8 mouse cellular contexts compared by ENCODE assay signal in genomic region chr3:157947383-157948280, GRCm38 (mm10). TPM values are rescaled to one million over a fixed set of nuclear protein-coding genes. Genes with fewer than 3 reads are reported as not detected.
DNase-seq lines count a peak whose midpoint lies in the region; ATAC-seq and TF ChIP-seq lines count a peak whose summit lies in the region.

No protein-coding gene starts in this region.

- peak overlapping the region; percentile 96 for H3K9ac ChIP-seq in forebrain, embryonic 12.5 days
- H3K9ac ChIP-seq in liver, adult 2 months (ENCODE audit: low read depth, low read length) = peak overlapping the region; percentile 99
- H3K9ac ChIP-seq in midbrain, embryonic 13.5 days (replicated peaks) = peak overlapping the region; percentile 98

- peaks cover 4% of the 10 kb centered on the region; the same call in 1 of the 2 replicates for H3K27me3 ChIP-seq in forebrain, embryonic 12.5 days
- H3K27me3 ChIP-seq in liver, adult 2 months (ENCODE audit: control insufficient read depth, insufficient read depth, low read length) = no peaks in the 10 kb centered on the region
- H3K27me3 ChIP-seq in midbrain, embryonic 13.5 days = no peaks in the 10 kb centered on the region
- H3K27me3 ChIP-seq in testis, adult 2 months (ENCODE audit: control insufficient read depth, insufficient read depth, low read length) = no peaks in the 10 kb centered on the region

- no peaks in the 10 kb centered on the region for H3K36me3 ChIP-seq in forebrain, embryonic 12.5 days (replicated peaks)
- no peaks in the 10 kb centered on the region for H3K36me3 ChIP-seq in liver, adult 2 months (ENCODE audit: control insufficient read depth, insufficient read depth, low read length)
- H3K36me3 ChIP-seq in midbrain, embryonic 13.5 days = 0 out of 2 replicates have a peak, but pooled peaks cover 5% of the 10 kb centered on the region
- no peaks in the 10 kb centered on the region for H3K36me3 ChIP-seq in testis, adult 2 months (ENCODE audit: control insufficient read depth, insufficient read depth, low read length)

- peak overlapping the region; percentile 97 for H3K27ac ChIP-seq in forebrain, embryonic 12.5 days
- peak overlapping the region; percentile 100 for H3K27ac ChIP-seq in liver, adult 2 months (replicated peaks; ENCODE audit: insufficient read depth, low read depth, low read length)
- H3K27ac ChIP-seq in midbrain, embryonic 13.5 days = peak overlapping the region; percentile 98
- H3K27ac ChIP-seq in testis, adult 2 months (ENCODE audit: control insufficient read depth, insufficient read depth, low read depth, low read length) = peak overlapping the region; percentile 98

- peak overlapping the region; percentile 94 for H3K4me2 ChIP-seq in forebrain, embryonic 12.5 days
- peak overlapping the region; percentile 97 for H3K4me2 ChIP-seq in midbrain, embryonic 13.5 days (replicated peaks)

- no peak for TF ChIP-seq POLR2A in liver, adult 2 months (IDR thresholded peaks at IDR 0.05; ENCODE audit: extremely low read depth, insufficient read depth, low read length)
- TF ChIP-seq POLR2A in testis, adult 2 months (IDR thresholded peaks at IDR 0.05; ENCODE audit: control insufficient read depth, low read depth, low read length) = no peak; the same call in 1 of the 2 replicates

- under 1% methylated on average over 79 of the region's 93 CpGs for WGBS in forebrain, embryonic 12.5 days
- whole genome bisulfite sequencing in liver, adult 2 months = under 1% methylated on average over 92 of the region's 93 CpGs
- under 1% methylated on average over 86 of the region's 93 CpGs for WGBS in midbrain, embryonic 13.5 days

- ATAC-seq in forebrain, embryonic 12.5 days (ENCODE audit: low FRiP score) = peak; percentile 76
- ATAC-seq in inflammation-experienced regulatory T-cells, adult 6 months = peak; percentile 39
- ATAC-seq in midbrain, embryonic 13.5 days = peak; percentile 81

- TF ChIP-seq CTCF in liver, adult 2 months (IDR thresholded peaks at IDR 0.05; ENCODE audit: low read depth, low read length) = no peak
- no peak for TF ChIP-seq CTCF in testis, adult 2 months (IDR thresholded peaks at IDR 0.05; ENCODE audit: control insufficient read depth, insufficient read depth, insufficient replicate concordance, low read depth, low read length)

- H3K79me2 ChIP-seq in liver, adult 2 months (ENCODE audit: control insufficient read depth, insufficient read depth, low read length) = peaks cover 19% of the 10 kb centered on the region; the same call in 1 of the 2 replicates

- DNase-seq in ovary, adult 18-20 months (ENCODE audit: low spot score) = peak; percentile 2
- DNase-seq in ovary, postnatal 36 days (ENCODE audit: low spot score) = no peak
- DNase-seq in brain, adult 2 months (ENCODE audit: low read depth, low spot score) = peak; percentile 27
- DNase-seq in liver, adult 2 months (ENCODE audit: extremely low read depth, low read depth, low spot score) = peak; percentile 71

- peaks cover 30% of the 10 kb centered on the region for H3K4me1 ChIP-seq in forebrain, embryonic 12.5 days
- peaks cover 8% of the 10 kb centered on the region for H3K4me1 ChIP-seq in liver, adult 2 months (ENCODE audit: control insufficient read depth, insufficient read depth, low read length)
- peaks cover 32% of the 10 kb centered on the region for H3K4me1 ChIP-seq in midbrain, embryonic 13.5 days (replicated peaks)
- H3K4me1 ChIP-seq in testis, adult 2 months (ENCODE audit: control insufficient read depth, insufficient read depth, low read length) = peaks cover 4% of the 10 kb centered on the region

- peak overlapping the region; percentile 99 for H3K4me3 ChIP-seq in forebrain, embryonic 12.5 days (replicated peaks)
- peak overlapping the region; percentile 99 for H3K4me3 ChIP-seq in liver, adult 2 months (ENCODE audit: insufficient read depth, low read depth, low read length)
- H3K4me3 ChIP-seq in midbrain, embryonic 13.5 days (replicated peaks) = peak overlapping the region; percentile 99
- H3K4me3 ChIP-seq in testis, adult 2 months (ENCODE audit: control insufficient read depth, low read depth, low read length) = peak overlapping the region; percentile 97

- H3K9me3 ChIP-seq in forebrain, embryonic 12.5 days = no peaks in the 10 kb centered on the region
- H3K9me3 ChIP-seq in midbrain, embryonic 13.5 days = no peaks in the 10 kb centered on the region

RNA-seq across cellular contexts. Expression of gene Ankrd13c, which starts 0.6 kb away (rescaled TPM):
- 26.6 and 27.7 TPM in 2 replicates for polyA plus RNA-seq in forebrain, embryonic 12.5 days (2016; fragmentation: Nextera tagmentation; extraction: Ambion mirVana)
- 10 to 100 TPM; 23.8 to 51.0 (median 35.5) TPM for polyA plus RNA-seq in inflammation-experienced regulatory T-cells, adult 6 months (2017; shearing (Covaris generic))
- 20.4 and 21.2 TPM in 2 replicates for total RNA-seq in liver, adult 2 months (2014; rRNA removed)
- 7.5 and 9.0 TPM in 2 replicates for polyA plus RNA-seq in liver, adult 2 months (2012; rRNA removed)
- 21.3 and 22.3 TPM in 2 replicates for polyA plus RNA-seq in midbrain, embryonic 13.5 days (2015; fragmentation: Nextera tagmentation; extraction: Ambion mirVana)
- 15.6 and 15.8 TPM in 2 replicates for polyA plus RNA-seq in testis, adult 2 months (2012; rRNA removed)

RNA-seq across cellular contexts. Expression of gene Cth, which starts 22.8 kb away (rescaled TPM):
- 9.5 TPM in 2 replicates for polyA plus RNA-seq in forebrain, embryonic 12.5 days (2016; fragmentation: Nextera tagmentation; extraction: Ambion mirVana)
- polyA plus RNA-seq in inflammation-experienced regulatory T-cells, adult 6 months (2017; shearing (Covaris generic)) = not detected
- total RNA-seq in liver, adult 2 months (2014; rRNA removed) = 1,116 and 1,443 TPM in 2 replicates
- 446 and 569 TPM in 2 replicates for polyA plus RNA-seq in liver, adult 2 months (2012; rRNA removed)
- 4.0 and 4.4 TPM in 2 replicates for polyA plus RNA-seq in midbrain, embryonic 13.5 days (2015; fragmentation: Nextera tagmentation; extraction: Ambion mirVana)
- 0.98 and 2.5 TPM in 2 replicates for polyA plus RNA-seq in testis, adult 2 months (2012; rRNA removed)

Comparison
In these comparisons a context has a peak if more than half of its experiments do, and no peak if none do; other contexts are left out.
1. RNA of gene Cth, which starts 22.8 kb away (polyA plus RNA-seq): 446 to 569 TPM in liver, adult 2 months; 9.5 TPM in forebrain, embryonic 12.5 days, 4.0 to 4.4 TPM in midbrain, embryonic 13.5 days, 0.98 to 2.5 TPM in testis, adult 2 months and not detected in inflammation-experienced regulatory T-cells, adult 6 months; every median in the first group is over 10 times any median in the second.
2. Peak in every context shown above with its lines, with median percentiles within 50 percentile points of each other: ATAC-seq, H3K27ac ChIP-seq, H3K4me3 ChIP-seq and H3K9ac ChIP-seq.